Mouse (Mus musculus) testis, adult 2 months (tissue): ENCODE measurements around the gene Eno1.

Experiments used
- CTCF ChIP-seq: fragments of 200-500 bp; IDR thresholded peaks from 2 replicates; pipeline ENCODE4 v1.5.1; 2012; ENCODE audit warnings: low read depth, mild to moderate bottlenecking, inconsistent platforms, low read length, moderate library complexity; ENCODE audit not compliant: control insufficient read depth, insufficient read depth, insufficient replicate concordance
- POLR2A ChIP-seq: fragments of 200-500 bp; IDR thresholded peaks from 2 replicates; pipeline ENCODE4 v1.6.1; 2012; ENCODE audit warnings: low read depth, mild to moderate bottlenecking, inconsistent platforms, low read length, moderate library complexity; ENCODE audit not compliant: control insufficient read depth

DNA sequence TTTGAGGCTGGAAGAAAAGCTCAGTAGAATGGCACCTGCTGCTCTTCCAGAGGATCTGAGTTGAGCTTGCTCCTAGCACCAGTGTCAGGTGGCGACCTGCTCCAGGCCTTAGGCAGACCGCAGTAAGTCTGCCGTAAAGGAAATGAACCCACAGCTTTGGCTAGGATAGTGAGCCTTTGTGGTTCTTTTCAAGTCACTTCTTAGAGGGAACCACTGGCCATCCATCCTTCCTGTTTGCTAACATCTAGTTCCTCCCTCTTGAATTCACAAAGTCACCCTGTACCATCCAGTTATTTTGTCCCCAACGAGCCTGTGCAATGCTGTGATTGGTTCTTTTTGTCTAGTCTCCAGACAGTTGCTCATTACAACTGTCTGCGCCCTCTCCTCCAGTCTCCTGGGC lies 6.2 kb downstream of the Eno1 start:
- TF ChIP-seq CTCF (no peak), POLR2A (no peak)
